Mouse (Mus musculus): Measurements from ENCODE around the gene Nr2c2.

DNA sequence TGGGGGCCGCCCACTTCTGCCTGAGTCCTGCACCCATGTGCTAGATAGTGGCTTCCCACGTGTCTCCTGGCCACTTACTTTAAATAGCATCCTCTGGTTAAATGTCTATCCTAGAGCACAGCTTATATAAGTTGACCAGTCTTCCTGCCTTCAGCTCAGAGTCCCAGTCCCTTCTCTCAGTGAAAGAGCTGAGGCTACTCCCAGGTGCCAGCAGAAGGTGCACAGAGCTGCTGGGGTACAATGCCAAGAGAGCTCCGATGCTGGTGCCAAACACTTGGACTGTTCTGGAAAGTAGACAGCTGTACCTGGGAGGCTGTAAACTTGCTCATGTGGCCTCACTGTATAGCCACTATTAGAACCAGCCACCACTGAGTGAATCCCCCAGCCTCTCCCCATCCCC, 130.8 kb downstream of the Nr2c2 start:
- no peak for TF ChIP-seq CTCF (IDR thresholded peaks at IDR 0.05; ENCODE audit: low read depth)
- no peak for TF ChIP-seq EP300 (IDR thresholded peaks at IDR 0.05; ENCODE audit: low read depth)
